Mouse (Mus musculus) subcutaneous adipose tissue, adult 2 months (tissue): Measurements from ENCODE around the gene Spata31. TPM values are rescaled to one million over a fixed set of nuclear protein-coding genes. Genes with fewer than 3 reads are reported as not detected.

ENCODE experiments used
- polyA plus RNA-seq: library from polyadenylated mRNA; depleted of rRNA; stranded (reverse); fragments of >200 nt; gene quantifications from 2 replicates; pipeline ENCODE4 v1.2.3, GENCODE M21; 2012; ENCODE audit warnings: low replicate concordance; rRNA removed

Gene Spata31
- not detected in 2 replicates for polyA plus RNA-seq

GRCm38 (mm10) chr13:64917191-64917590 is at the start of gene Spata31:
Gene Spata31, plus strand, starts transcription at chr13:64917406.

GRCm38 (mm10) chr13:64903585-64904208 is 13.5 kb upstream of the Spata31 start, which contains the start of gene Cntnap3:
Gene Cntnap3, minus strand, starts transcription at chr13:64903955.

Other genes with a start within 250 kb of the Spata31 start
- 0.01 and 0.66 TPM in 2 replicates for gene Cntnap3, start 13.5 kb upstream of the Spata31 start, polyA plus RNA-seq
- gene Spata31d1c, start 115.7 kb downstream of the Spata31 start, polyA plus RNA-seq: not detected in 2 replicates
- not detected in 2 replicates for gene Prss47, start 135.4 kb downstream of the Spata31 start, polyA plus RNA-seq
- gene Mfsd14b, start 195.6 kb downstream of the Spata31 start, polyA plus RNA-seq: 21.9 and 22.4 TPM in 2 replicates
- not detected in 2 replicates for gene Olfr465-ps1, start 220.7 kb downstream of the Spata31 start, polyA plus RNA-seq
- not detected in 2 replicates for gene Olfr466, start 232.8 kb downstream of the Spata31 start, polyA plus RNA-seq